Mouse (Mus musculus): ENCODE measurements around the gene Tshz2. TPM values are rescaled to one million over a fixed set of nuclear protein-coding genes. Genes with fewer than 3 reads are reported as not detected.

Tshz2 gene
- total RNA-seq, 2 experiments from 2014 or later: 20.7 to 49.7 TPM

DNA sequence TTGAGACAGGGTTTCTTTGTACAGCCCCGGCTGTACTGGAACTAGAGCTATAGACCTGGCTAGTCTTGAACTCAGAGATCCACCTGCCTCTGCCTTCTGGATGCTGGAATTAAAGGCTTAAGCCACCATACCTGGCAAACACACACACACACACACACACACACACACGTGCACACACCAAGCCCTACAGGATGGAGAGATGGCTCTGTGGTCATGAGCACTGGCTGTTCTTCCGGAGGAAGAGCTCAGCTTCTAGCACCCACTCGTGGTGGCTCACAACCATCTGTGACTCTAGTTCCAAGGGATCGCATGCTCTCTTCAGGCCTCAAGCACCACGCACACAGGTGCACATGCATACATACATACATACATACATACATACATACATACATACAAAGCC lies 471.6 kb downstream of the Tshz2 start:
- DNase-seq (ENCODE audit: low spot score in 2 of 2): no peak
- intact Hi-C loops (cut with DNase I): loop anchor here (5.0 kb wide), 2 partner anchors 1042 to 1112 kb away; no protein-coding TSS in a partner anchor

DNA sequence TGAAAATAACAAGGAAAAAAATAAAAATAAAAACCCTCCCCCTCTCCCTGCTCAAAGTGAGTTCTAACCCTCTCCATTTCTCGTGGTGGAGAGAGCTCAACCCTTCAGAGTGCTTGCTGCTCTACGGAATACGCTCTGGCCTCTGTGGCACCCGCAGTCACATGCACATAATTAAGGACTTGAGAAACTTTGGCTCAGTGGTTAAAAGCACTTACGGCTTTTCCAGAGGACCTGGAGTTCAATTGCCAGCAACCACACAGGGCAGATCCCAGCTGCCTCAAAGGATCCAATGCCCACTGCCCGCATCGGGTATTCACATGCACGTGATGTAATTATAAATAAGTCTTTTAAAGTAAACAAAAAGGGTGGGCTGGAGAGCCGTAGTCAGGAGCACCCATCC lies 473.2 kb downstream of the Tshz2 start:
- intact Hi-C loops (cut with DNase I): no loop called here
- no peak for DNase-seq (ENCODE audit: low spot score in 2 of 2)

GRCm38 (mm10) chr2:170107791-170108190 lies 475.0 kb downstream of the Tshz2 start:
- no peak for DNase-seq (ENCODE audit: low spot score in 2 of 2)
- intact Hi-C loops (cut with DNase I): no loop called here

DNA sequence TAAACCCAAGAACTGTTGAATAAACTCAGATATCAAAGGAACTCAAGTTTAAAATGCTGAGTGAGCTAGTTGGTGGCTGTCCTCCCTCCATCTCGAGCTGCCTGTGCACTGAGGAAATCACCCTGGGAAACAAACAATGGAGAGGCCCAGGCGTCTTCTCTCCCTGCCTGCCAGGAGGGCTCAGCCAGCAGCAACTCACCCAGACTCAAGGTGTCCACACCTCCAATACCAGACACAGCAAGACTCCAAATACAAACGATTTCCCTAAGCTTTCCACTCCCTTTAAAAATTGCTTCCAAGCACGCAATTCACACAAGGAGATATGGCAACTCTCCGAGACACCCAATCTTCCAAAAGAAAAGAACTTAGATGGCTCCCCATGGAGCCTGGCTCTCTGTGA lies 476.7 kb downstream of the Tshz2 start:
- DNase-seq (ENCODE audit: low spot score in 2 of 2): no peak
- intact Hi-C loops (cut with DNase I): no loop called here

GRCm38 (mm10) chr2:170110306-170110705 lies 477.5 kb downstream of the Tshz2 start:
- DNase-seq (ENCODE audit: low spot score in 2 of 2): no peak
- intact Hi-C loops (cut with DNase I): no loop called here

DNA sequence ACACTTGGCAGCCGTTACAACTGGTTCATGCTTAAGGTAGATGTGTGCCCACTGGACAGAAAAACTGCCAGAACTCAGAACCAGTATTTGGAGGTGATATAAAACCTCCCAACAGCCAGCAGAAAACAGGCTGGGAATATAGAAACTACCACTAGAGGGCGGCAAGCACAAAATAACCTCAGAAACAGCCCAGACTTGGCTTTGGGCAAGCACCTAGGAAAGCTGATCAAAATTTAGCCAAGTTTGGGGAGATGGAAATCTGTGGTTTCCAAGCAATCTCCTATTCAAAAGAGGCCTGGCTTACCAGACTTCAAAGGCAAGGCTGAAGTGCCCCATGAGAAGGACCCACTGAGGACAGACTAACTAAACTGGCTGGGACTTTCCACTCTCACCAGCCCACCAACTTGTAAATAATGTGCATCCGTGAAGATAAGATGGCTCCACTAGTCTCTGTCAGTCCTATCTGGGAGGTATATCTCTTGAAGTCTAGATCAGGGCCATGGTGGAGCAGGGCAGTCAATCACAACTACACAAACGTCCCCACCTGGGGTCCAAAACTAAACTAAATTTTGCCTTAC lies 484.0 kb downstream of the Tshz2 start:
- intact Hi-C loops (cut with DNase I): loop anchor here (1.0 to 5.0 kb wide), 5 partner anchors 101 to 392 kb away; no protein-coding TSS in a partner anchor
- peak; percentile 84 to 87 for DNase-seq (ENCODE audit: low spot score in 2 of 2)

DNA sequence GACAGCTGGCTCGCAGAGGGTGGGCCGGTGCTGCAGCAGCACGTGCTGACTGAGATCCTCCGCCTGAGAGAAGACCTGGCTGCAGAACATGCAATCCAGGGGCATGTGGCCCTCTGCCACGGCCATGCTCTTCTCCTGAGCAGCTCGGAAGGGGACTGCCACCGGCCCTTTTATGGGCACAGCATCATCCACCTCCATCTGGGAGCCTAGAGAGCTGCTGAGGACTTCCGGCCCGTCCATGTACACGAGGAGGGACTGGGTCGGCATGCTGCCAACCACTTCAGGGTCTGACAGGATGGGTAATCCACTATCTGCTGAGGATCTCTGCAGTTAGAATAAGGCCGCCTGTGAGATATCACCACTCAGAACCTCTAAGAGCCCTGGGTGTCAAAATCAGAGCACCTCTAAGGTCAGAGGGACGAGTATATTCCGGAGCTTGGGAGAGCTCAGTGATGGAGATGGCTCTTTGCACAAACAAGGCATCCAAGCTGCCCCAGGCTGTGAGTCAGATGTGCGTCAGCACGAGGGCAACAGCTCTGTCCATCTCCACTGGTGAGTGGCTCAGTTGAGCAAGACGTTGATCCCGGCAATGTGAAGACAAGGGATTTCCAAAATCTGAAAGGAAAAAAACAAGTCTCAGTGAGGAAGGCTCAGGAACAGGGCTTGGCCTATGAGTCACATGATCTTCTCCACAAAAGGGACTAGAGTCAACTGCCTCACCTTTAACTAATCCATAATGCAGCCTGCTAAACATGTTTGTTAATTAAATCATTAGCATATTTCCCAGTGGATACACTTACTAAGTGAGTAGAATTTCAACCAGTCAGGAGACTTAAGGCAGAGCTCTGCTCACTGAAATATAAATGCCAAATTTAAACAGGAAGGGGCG lies 487.6 kb downstream of the Tshz2 start:
- intact Hi-C loops (cut with DNase I): no loop called here
- no peak for DNase-seq (ENCODE audit: low spot score in 2 of 2)

Other genes starting within 250 kb of the Tshz2 start
- gene Gm11011, start 45.3 kb upstream of the Tshz2 start, total RNA-seq (2021): not detected

Measured in left cerebral cortex, postnatal 14 days (tissue).